12 mouse cellular contexts compared by ENCODE assay signal in the genomic region with DNA sequence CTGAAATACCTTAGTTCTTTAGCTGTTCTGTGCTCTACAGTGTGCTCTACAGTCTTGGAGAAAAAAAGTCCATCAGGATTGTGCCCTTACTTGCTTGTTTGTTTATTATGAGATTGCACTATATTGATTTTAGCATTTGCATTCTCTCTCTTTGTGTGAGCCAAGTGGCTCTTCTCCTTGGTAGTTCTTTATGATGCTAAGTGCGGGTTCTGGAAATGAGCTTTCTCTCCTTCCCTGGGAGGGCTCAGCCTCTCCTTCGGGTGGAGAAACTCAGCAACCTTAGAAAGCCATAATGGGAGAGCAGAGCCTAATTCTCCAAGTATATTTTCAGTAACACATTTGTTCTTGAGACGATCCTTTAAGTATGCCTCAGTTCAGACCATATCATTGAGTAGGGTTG. TPM values are rescaled to one million over a fixed set of nuclear protein-coding genes. Genes with fewer than 3 reads are reported as not detected.
DNase-seq lines count a peak whose midpoint lies in the region; ATAC-seq and TF ChIP-seq lines count a peak whose summit lies in the region.
"Had no signal": no experiment of that assay in that cellular context is flagged by ENCODE, and none has a peak within 500 bp of the region (broad histone marks: within the 10 kb centered on the region; RNA-seq: fewer than 3 reads in every experiment).

No protein-coding gene starts in this region.

- no peaks in the 10 kb centered on the region for H3K36me3 ChIP-seq in hindbrain, embryonic 13.5 days
- no peaks in the 10 kb centered on the region for H3K36me3 ChIP-seq in hindbrain, embryonic 11.5 days (ENCODE audit: control insufficient read depth, insufficient read depth, low read length)
- peaks cover 8% of the 10 kb centered on the region for H3K36me3 ChIP-seq in E14TG2a.4 (ENCODE audit: insufficient read depth, low read length)
- H3K36me3 ChIP-seq in liver, embryonic 12.5 days, result peaks cover 4% of the 10 kb centered on the region

- peak overlapping the region; percentile 15; the same call in 1 of the 2 replicates for H3K4me2 ChIP-seq in hindbrain, embryonic 13.5 days
- H3K4me2 ChIP-seq in hindbrain, embryonic 11.5 days (replicated peaks; ENCODE audit: low read depth, low read length), result no peak overlapping the region
- H3K4me2 ChIP-seq in liver, embryonic 12.5 days, result peak overlapping the region; percentile 12; the same call in 1 of the 2 replicates

- 42% methylated on average over 3 of the region's 3 CpGs for WGBS in hindbrain, embryonic 13.5 days
- WGBS in hindbrain, embryonic 11.5 days, result 48% methylated on average over 3 of the region's 3 CpGs
- whole genome bisulfite sequencing in liver, embryonic 12.5 days (ENCODE audit: insufficient replicate concordance), result 62% methylated on average over 3 of the region's 3 CpGs

- peaks cover 28% of the 10 kb centered on the region for H3K4me1 ChIP-seq in hindbrain, embryonic 13.5 days (replicated peaks)
- no peaks in the 10 kb centered on the region for H3K4me1 ChIP-seq in hindbrain, embryonic 11.5 days (replicated peaks; ENCODE audit: control insufficient read depth, insufficient read depth, low read length)
- peaks cover 60% of the 10 kb centered on the region for H3K4me1 ChIP-seq in E14TG2a.4 (replicated peaks; ENCODE audit: low read depth, low read length)
- peaks cover 60% of the 10 kb centered on the region for H3K4me1 ChIP-seq in liver, embryonic 12.5 days

- H3K9me3 ChIP-seq in hindbrain, embryonic 13.5 days, result no peaks in the 10 kb centered on the region
- no peaks in the 10 kb centered on the region for H3K9me3 ChIP-seq in hindbrain, embryonic 11.5 days (ENCODE audit: control insufficient read depth, low read length)
- H3K9me3 ChIP-seq in E14TG2a.4 (ENCODE audit: low read length), result no peaks in the 10 kb centered on the region
- no peaks in the 10 kb centered on the region for H3K9me3 ChIP-seq in liver, embryonic 12.5 days (replicated peaks)
- H3K9me3 ChIP-seq: G1E; heart, embryonic 10.5 days had no signal

- no peak for ATAC-seq in hindbrain, embryonic 13.5 days (ENCODE audit: low FRiP score)
- ATAC-seq in hindbrain, embryonic 11.5 days (ENCODE audit: low FRiP score), result no peak
- ATAC-seq in liver, embryonic 12.5 days, result no peak

- H3K4me3 ChIP-seq in hindbrain, embryonic 13.5 days, result no peak overlapping the region
- H3K4me3 ChIP-seq in hindbrain, embryonic 11.5 days (ENCODE audit: low read depth, low read length), result no peak overlapping the region
- H3K4me3 ChIP-seq in E14TG2a.4 (replicated peaks; ENCODE audit: low read length), result peak overlapping the region; percentile 37
- H3K4me3 ChIP-seq in liver, embryonic 12.5 days, result no peak overlapping the region
- H3K4me3 ChIP-seq: heart, embryonic 10.5 days had no signal

- DNase-seq in hindbrain, embryonic 11.5 days (ENCODE audit: low spot score), result no peak
- DNase-seq in R1 (ENCODE audit: low read depth, low spot score), result peak; percentile 63
- no peak for DNase-seq in layer of hippocampus, adult 18-20 months (ENCODE audit: low spot score in 2 of 2)
- DNase-seq in testis, postnatal 10 days (ENCODE audit: low spot score), result no peak
- DNase-seq in frontal cortex, postnatal 36 days (ENCODE audit: low spot score in 2 of 2), result no peak
- DNase-seq: kidney, postnatal 4 days; thymus, postnatal 36 days had no signal

- no peak overlapping the region for H3K27ac ChIP-seq in hindbrain, embryonic 13.5 days
- H3K27ac ChIP-seq in hindbrain, embryonic 11.5 days (ENCODE audit: low read depth, low read length), result no peak overlapping the region
- no peak overlapping the region for H3K27ac ChIP-seq in liver, embryonic 12.5 days
- H3K27ac ChIP-seq: heart, embryonic 10.5 days had no signal

- no peaks in the 10 kb centered on the region for H3K27me3 ChIP-seq in hindbrain, embryonic 13.5 days
- H3K27me3 ChIP-seq in hindbrain, embryonic 11.5 days (ENCODE audit: control insufficient read depth, insufficient read depth, low read length), result no peaks in the 10 kb centered on the region
- H3K27me3 ChIP-seq in E14TG2a.4 (ENCODE audit: insufficient read depth, low read length), result no peaks in the 10 kb centered on the region
- no peaks in the 10 kb centered on the region for H3K27me3 ChIP-seq in liver, embryonic 12.5 days (replicated peaks)

- H3K9ac ChIP-seq in hindbrain, embryonic 13.5 days, result no peak overlapping the region
- H3K9ac ChIP-seq in hindbrain, embryonic 11.5 days (ENCODE audit: low read depth, low read length), result no peak overlapping the region
- H3K9ac ChIP-seq in liver, embryonic 12.5 days, result no peak overlapping the region

- TF ChIP-seq CTCF in E14TG2a.4 (conservative IDR thresholded peaks at IDR 0.05; ENCODE audit: low read length), result no peak

RNA-seq across cellular contexts. Expression of gene Lims1, which starts 3.0 kb away (rescaled TPM):
- polyA plus RNA-seq in hindbrain, embryonic 13.5 days (2015; fragmentation: Nextera tagmentation; extraction: Ambion mirVana), result 66.0 and 69.2 TPM in 2 replicates
- polyA plus RNA-seq in hindbrain, embryonic 11.5 days (2014; fragmentation: Nextera tagmentation; extraction: Ambion mirVana), result 86.2 and 89.9 TPM in 2 replicates
- 112 and 121 TPM in 2 replicates for polyA plus RNA-seq in liver, embryonic 12.5 days (2016; fragmentation: Nextera tagmentation; extraction: Ambion mirVana)
- total RNA-seq in layer of hippocampus, adult 18-20 months (2021), result 10 to 100 TPM; 18.9 to 20.4 TPM
